Mouse (Mus musculus) midbrain, embryonic 13.5 days (tissue): Measurements from ENCODE around the gene Adarb2. TPM values are rescaled to one million over a fixed set of nuclear protein-coding genes. Genes with fewer than 3 reads are reported as not detected.
A peak's percentile ranks its signal among the peaks of the same experiment; 100 is the strongest.

ENCODE experiments used
- ATAC-seq: fragments of 200-750 bp; cut with Nextera tagmentation; 2 replicates; pipeline ENCODE4 v1.8.0; 2017; ENCODE audit warnings: mild to moderate bottlenecking, moderate TSS enrichment, moderate library complexity
- H3K27ac ChIP-seq: fragments of 300-500 bp; sonication (generic); 2 replicates; pipeline ENCODE4 v1.5.1; 2015; ENCODE audit warnings: inconsistent platforms, mild to moderate bottlenecking, moderate library complexity
- H3K27me3 ChIP-seq: fragments of 300-500 bp; sonication (generic); 2 replicates; pipeline ENCODE4 v1.6.1; 2015; ENCODE audit warnings: mild to moderate bottlenecking, inconsistent platforms
- H3K36me3 ChIP-seq: fragments of 300-500 bp; sonication (generic); 2 replicates; pipeline ENCODE4 v1.6.1; 2015; ENCODE audit warnings: mild to moderate bottlenecking, inconsistent platforms
- H3K4me1 ChIP-seq: fragments of 300-500 bp; sonication (generic); replicated peaks from 2 replicates; pipeline ENCODE4 v1.6.1; 2015; ENCODE audit warnings: inconsistent platforms
- H3K4me2 ChIP-seq: fragments of 300-500 bp; sonication (generic); replicated peaks from 2 replicates; pipeline ENCODE4 v1.6.1; 2015; ENCODE audit warnings: moderate library complexity, mild to moderate bottlenecking, inconsistent platforms
- H3K4me3 ChIP-seq: fragments of 300-500 bp; sonication (generic); replicated peaks from 2 replicates; pipeline ENCODE4 v1.5.1; 2015; ENCODE audit warnings: mild to moderate bottlenecking, inconsistent platforms
- H3K9ac ChIP-seq: fragments of 300-500 bp; sonication (generic); replicated peaks from 2 replicates; pipeline ENCODE4 v1.6.1; 2015; ENCODE audit warnings: mild to moderate bottlenecking, inconsistent platforms
- H3K9me3 ChIP-seq: fragments of 300-500 bp; sonication (generic); 2 replicates; pipeline ENCODE4 v1.6.1; 2016; ENCODE audit warnings: mild to moderate bottlenecking, inconsistent platforms
- WGBS: fragments of 180-500 bp; shearing (Covaris S2); methylation state at CpG from one replicate; pipeline ENCODE4 v1.1.7; 2015; 5-methylcytosine and 5-hydroxymethylcytosine counted together
- polyA plus RNA-seq: library from polyadenylated mRNA; unstranded; fragments of >200 nt; fragmentation: Nextera tagmentation; extraction: Ambion mirVana; gene quantifications from 2 replicates; pipeline ENCODE4 v1.2.1, GENCODE M21; 2015

The Adarb2 gene
- 25.0 and 26.9 TPM in 2 replicates for polyA plus RNA-seq

DNA sequence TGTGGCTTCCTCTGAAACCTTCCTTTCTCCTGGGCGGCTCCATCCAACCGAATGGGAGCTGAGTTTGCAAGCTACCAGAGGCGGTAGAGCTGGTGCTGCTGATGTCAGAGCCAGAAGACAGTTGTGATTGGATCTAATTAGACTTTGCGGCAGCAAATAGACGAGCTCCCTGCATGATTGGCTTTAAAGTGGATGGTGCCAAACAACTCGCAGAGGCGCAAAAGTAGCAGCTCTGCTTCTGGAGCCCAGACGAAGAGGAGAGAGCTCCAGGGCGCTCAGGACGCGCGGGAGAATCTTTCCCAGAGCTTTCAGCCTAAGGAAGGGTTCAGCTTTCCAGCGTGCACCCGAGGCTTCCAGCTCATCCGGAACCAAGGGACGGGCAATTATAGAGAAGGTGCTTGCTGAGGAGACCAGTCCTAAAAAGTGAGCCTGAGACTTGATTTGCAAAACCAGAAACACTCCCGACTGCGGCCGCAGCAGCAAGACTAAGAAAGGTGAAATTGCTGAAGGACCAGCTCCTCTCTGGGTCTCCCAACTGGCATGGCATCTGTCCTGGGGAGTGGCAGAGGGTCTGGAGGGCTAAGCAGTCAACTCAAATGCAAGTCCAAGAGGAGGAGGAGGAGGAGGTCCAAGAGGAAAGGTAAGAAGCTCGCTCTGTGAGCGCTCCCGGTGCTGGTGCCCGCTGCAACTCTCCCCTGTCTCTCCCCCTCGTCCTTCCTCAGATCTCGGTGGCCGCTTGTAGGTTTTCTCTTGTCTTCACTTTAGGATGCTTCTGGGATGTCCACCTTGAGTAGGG, at the start of gene Adarb2:
Gene Adarb2, plus strand, starts transcription at position 186 of the 796 bp plus-strand sequence.
- WGBS, result under 1% methylated on average over 26 of the region's 26 CpGs
- H3K9ac ChIP-seq, result peak within 1 kb of the TSS; percentile 69
- no peaks in the 10 kb centered on the region for H3K9me3 ChIP-seq
- peak; percentile 94 for ATAC-seq
- H3K27ac ChIP-seq, result peak within 1 kb of the TSS; percentile 14
- peak within 1 kb of the TSS; percentile 78 for H3K4me2 ChIP-seq
- no peaks in the 10 kb centered on the region for H3K36me3 ChIP-seq
- H3K4me3 ChIP-seq, result peak within 1 kb of the TSS; percentile 53
- 0 out of 2 replicates have a peak, but pooled peaks cover 4% of the 10 kb centered on the region for H3K27me3 ChIP-seq
- H3K4me1 ChIP-seq, result peaks cover 9% of the 10 kb centered on the region

GRCm38 (mm10) chr13:8173800-8174199, 28.9 kb upstream of the Adarb2 start:
- Histone ChIP-seq H3K27me3 (no peaks in the 10 kb centered on the region), H3K27ac (no peak overlapping the region), H3K36me3 (no peaks in the 10 kb centered on the region), H3K9me3 (no peaks in the 10 kb centered on the region), H3K9ac (no peak overlapping the region), H3K4me3 (no peak overlapping the region), H3K4me2 (no peak overlapping the region), H3K4me1 (no peaks in the 10 kb centered on the region)
- ATAC-seq, result no peak
- 64% methylated on average over 1 of the region's 1 CpGs for WGBS

GRCm38 (mm10) chr13:8191977-8192376, 10.7 kb upstream of the Adarb2 start:
- no peak overlapping the region for H3K4me3 ChIP-seq
- no peak for ATAC-seq
- 51% methylated on average over 7 of the region's 7 CpGs for WGBS
- no peak overlapping the region for H3K9ac ChIP-seq
- no peaks in the 10 kb centered on the region for H3K27me3 ChIP-seq
- no peaks in the 10 kb centered on the region for H3K9me3 ChIP-seq
- no peak overlapping the region for H3K4me2 ChIP-seq
- H3K27ac ChIP-seq, result no peak overlapping the region
- H3K36me3 ChIP-seq, result no peaks in the 10 kb centered on the region
- H3K4me1 ChIP-seq, result no peaks in the 10 kb centered on the region

DNA sequence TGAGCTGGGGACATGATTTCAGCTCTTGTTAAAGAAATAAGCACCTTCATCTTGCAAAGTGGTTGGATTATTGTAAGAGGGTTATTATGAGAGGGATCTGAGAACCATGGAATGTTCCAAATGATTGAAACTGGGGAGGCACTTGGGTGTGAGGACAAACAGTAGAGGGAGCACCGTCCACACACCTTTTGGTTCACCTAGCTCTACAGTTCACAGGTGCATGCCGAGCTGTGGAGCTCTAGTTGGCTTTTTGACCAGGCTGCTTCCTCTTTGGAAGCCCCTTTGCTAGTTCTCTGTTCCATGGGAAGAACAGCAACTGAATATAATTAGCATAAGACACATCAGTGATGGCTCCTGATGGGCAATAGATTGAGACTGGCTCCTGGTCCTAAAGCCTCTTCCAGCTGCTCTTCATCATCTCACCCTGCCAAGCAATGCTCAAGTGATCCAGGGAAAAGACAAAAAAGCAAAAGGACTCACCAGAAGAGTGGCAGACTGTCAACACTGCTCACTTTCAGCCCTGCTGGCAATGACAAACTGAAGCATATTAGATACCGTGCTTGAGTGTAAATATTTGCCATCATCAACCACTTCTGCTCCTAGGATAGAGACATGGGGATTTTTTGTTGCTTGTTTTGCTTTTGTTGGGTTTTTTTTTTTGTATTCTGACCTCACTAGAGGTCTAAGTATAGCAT, 3.3 kb upstream of the Adarb2 start:
- Histone ChIP-seq H3K4me3 (no peak overlapping the region), H3K4me2 (no peak overlapping the region), H3K27ac (no peak overlapping the region), H3K27me3 (0 out of 2 replicates have a peak, but pooled peaks cover 4% of the 10 kb centered on the region), H3K9ac (no peak overlapping the region), H3K36me3 (no peaks in the 10 kb centered on the region), H3K4me1 (peaks cover 9% of the 10 kb centered on the region), H3K9me3 (no peaks in the 10 kb centered on the region)
- WGBS, result 64% methylated on average over 3 of the region's 3 CpGs
- ATAC-seq, result no peak

GRCm38 (mm10) chr13:8203477-8203813, 779 bp downstream of the Adarb2 start:
- Histone ChIP-seq H3K4me2 (peak overlapping the region; percentile 78), H3K36me3 (no peaks in the 10 kb centered on the region), H3K4me1 (peaks cover 9% of the 10 kb centered on the region), H3K27me3 (0 out of 2 replicates have a peak, but pooled peaks cover 4% of the 10 kb centered on the region), H3K9me3 (no peaks in the 10 kb centered on the region), H3K27ac (peak overlapping the region; percentile 14; the same call in 1 of the 2 replicates), H3K4me3 (peak overlapping the region; percentile 53), H3K9ac (peak overlapping the region; percentile 69)
- WGBS, result 2% methylated on average over 4 of the region's 4 CpGs
- ATAC-seq, result peak; percentile 26

- peak; percentile 41; the same call in 1 of the 2 replicates for ATAC-seq
- no peaks in the 10 kb centered on the region for H3K36me3 ChIP-seq
- peak overlapping the region; percentile 51 for H3K27ac ChIP-seq
- H3K4me2 ChIP-seq, result peak overlapping the region; percentile 40
- peaks cover 9% of the 10 kb centered on the region for H3K4me1 ChIP-seq
- H3K9ac ChIP-seq, result peak overlapping the region; percentile 48; the same call in 1 of the 2 replicates
- H3K27me3 ChIP-seq, result 0 out of 2 replicates have a peak, but pooled peaks cover 4% of the 10 kb centered on the region
- 49% methylated on average over 16 of the region's 16 CpGs for WGBS
- no peaks in the 10 kb centered on the region for H3K9me3 ChIP-seq
- H3K4me3 ChIP-seq, result peak overlapping the region; percentile 32
Measured at GRCm38 (mm10) chr13:8207337-8207736, 4.7 kb downstream of the Adarb2 start.

DNA sequence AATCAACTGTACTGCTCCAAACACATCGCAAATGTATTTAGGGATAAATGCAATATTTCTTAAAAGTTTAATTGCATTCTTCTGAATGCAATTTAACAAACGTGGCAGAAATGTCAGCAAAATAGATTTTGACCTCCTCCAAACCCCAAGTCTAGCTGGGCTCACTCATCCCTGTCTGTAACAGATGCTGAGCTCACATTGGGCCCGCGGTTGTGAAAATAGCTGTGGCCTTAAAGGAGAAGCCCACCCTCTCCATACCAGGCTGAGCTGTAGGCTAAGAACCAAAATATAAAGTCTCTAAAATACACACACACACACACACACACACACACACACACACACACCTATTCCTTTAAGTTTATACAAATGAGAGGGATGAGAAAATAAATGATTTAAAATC, 8.1 kb downstream of the Adarb2 start:
- 62% methylated on average over 4 of the region's 4 CpGs for WGBS
- no peak overlapping the region for H3K4me3 ChIP-seq

GRCm38 (mm10) chr13:8238871-8239270, 36.2 kb downstream of the Adarb2 start:
- Histone ChIP-seq H3K4me2 (no peak overlapping the region), H3K27ac (no peak overlapping the region), H3K27me3 (no peaks in the 10 kb centered on the region), H3K9me3 (no peaks in the 10 kb centered on the region), H3K4me3 (no peak overlapping the region), H3K4me1 (no peaks in the 10 kb centered on the region), H3K9ac (no peak overlapping the region), H3K36me3 (no peaks in the 10 kb centered on the region)
- 69% methylated on average over 1 of the region's 1 CpGs for WGBS
- no peak for ATAC-seq

More for the DNA sequence above, 8.1 kb downstream of the Adarb2 start:
- no peaks in the 10 kb centered on the region for H3K36me3 ChIP-seq
- ATAC-seq, result no peak
- no peaks in the 10 kb centered on the region; the same call in 1 of the 2 replicates for H3K4me1 ChIP-seq
- H3K4me2 ChIP-seq, result no peak overlapping the region
- no peak overlapping the region for H3K9ac ChIP-seq
- no peaks in the 10 kb centered on the region for H3K27me3 ChIP-seq
- no peak overlapping the region for H3K27ac ChIP-seq
- H3K9me3 ChIP-seq, result no peaks in the 10 kb centered on the region

GRCm38 (mm10) chr13:8248016-8248667, 45.5 kb downstream of the Adarb2 start:
- Histone ChIP-seq H3K36me3 (no peaks in the 10 kb centered on the region), H3K4me1 (no peaks in the 10 kb centered on the region), H3K27ac (no peak overlapping the region), H3K4me2 (no peak overlapping the region), H3K9ac (no peak overlapping the region), H3K27me3 (no peaks in the 10 kb centered on the region), H3K4me3 (no peak overlapping the region), H3K9me3 (no peaks in the 10 kb centered on the region)
- no peak for ATAC-seq
- 80% methylated on average over 5 of the region's 5 CpGs for WGBS

DNA sequence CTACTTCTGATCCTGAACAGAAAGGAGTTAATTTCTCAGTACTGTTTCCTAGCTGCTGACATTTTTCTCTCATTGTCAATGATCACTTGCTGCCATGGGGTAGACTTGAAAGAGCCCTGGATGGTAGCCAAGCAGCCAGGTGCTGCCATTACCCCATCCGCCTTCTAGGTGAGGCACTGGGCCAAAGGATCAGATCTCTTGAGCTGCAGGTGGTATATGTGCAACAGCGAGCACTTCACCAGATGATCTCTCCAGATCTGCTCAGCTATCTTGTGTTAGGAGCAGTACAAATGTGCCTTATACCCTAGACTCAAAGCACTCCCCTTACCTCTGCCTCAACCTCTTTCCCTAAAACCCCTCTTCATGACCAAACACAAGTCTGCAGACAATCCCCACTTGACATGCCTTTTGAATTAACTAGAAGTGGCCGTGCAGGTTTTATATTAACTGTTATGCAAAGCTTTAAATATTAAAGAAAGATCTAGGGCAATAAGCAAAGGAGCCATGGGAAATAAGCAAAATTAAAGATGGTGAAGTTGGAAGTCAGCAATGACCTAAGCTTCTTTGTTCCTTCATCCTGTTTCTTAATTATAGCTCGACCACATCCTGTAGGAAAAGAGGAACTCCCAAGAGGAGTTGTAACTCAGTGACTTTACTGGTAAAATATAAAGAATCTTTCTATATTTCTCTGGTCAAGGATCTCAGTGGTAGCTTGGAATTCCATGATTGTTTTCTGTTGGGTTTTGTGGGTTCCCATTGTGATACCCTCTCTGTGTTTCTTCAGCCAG, 69.7 kb downstream of the Adarb2 start:
- no peak for ATAC-seq

DNA sequence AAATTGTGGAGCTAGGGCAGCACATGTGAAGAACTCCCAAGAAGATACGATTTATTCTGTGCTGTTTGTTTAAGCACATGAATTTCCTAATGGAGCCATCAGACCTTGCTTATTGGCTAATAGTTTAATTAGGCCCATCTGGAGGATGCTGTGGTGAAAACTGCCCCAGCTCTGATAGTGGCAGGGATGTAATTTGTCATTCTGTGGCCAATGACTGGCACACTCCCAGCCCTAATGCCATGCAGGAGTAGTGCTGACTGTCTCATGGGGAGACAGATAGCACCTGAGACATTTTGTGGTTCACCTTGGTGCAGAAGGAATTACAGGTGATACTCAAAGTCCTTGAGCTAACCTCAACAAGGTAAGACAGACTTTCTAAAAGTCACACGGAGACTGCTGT, 80.5 kb downstream of the Adarb2 start:
- no peaks in the 10 kb centered on the region; the same call in 1 of the 2 replicates for H3K4me1 ChIP-seq
- no peak overlapping the region for H3K9ac ChIP-seq
- H3K4me2 ChIP-seq, result no peak overlapping the region
- no peaks in the 10 kb centered on the region for H3K9me3 ChIP-seq
- 83% methylated on average over 2 of the region's 2 CpGs for WGBS
- no peaks in the 10 kb centered on the region for H3K36me3 ChIP-seq
- no peak overlapping the region for H3K4me3 ChIP-seq
- ATAC-seq, result no peak
- H3K27ac ChIP-seq, result no peak overlapping the region
- no peaks in the 10 kb centered on the region for H3K27me3 ChIP-seq

More for the DNA sequence above, 69.7 kb downstream of the Adarb2 start:
- Histone ChIP-seq H3K4me1 (no peaks in the 10 kb centered on the region), H3K9me3 (no peaks in the 10 kb centered on the region), H3K27ac (no peak overlapping the region), H3K4me2 (no peak overlapping the region), H3K9ac (no peak overlapping the region), H3K36me3 (no peaks in the 10 kb centered on the region), H3K27me3 (no peaks in the 10 kb centered on the region), H3K4me3 (no peak overlapping the region)
- 84% methylated on average over 4 of the region's 4 CpGs for WGBS
